Mouse (Mus musculus) kidney, postnatal 0 days (tissue): ENCODE measurements around the gene Ikbke. TPM values are rescaled to one million over a fixed set of nuclear protein-coding genes. Genes with fewer than 3 reads are reported as not detected.

Source experiments
- ATAC-seq: fragments of 200-750 bp; cut with Nextera tagmentation; replicated peaks from 2 replicates; pipeline ENCODE4 v1.8.0; 2017; ENCODE audit warnings: low read depth, moderate number of reproducible peaks, moderate TSS enrichment, moderate library complexity; ENCODE audit not compliant: low FRiP score
- DNase-seq: peaks from one replicate; pipeline ENCODE4 v3.0.0-alpha.2; 2016; ENCODE audit warnings: low spot score
- H3K27ac ChIP-seq: fragments of 300-500 bp; sonication (generic); 2 replicates; pipeline ENCODE4 v1.5.1; 2014; ENCODE audit warnings: mild to moderate bottlenecking
- H3K27me3 ChIP-seq: fragments of 300-500 bp; sonication (generic); 2 replicates; pipeline ENCODE4 v1.6.1; 2014; ENCODE audit warnings: low read length, mixed read lengths; ENCODE audit not compliant: insufficient read depth
- H3K36me3 ChIP-seq: fragments of 300-500 bp; sonication (generic); 2 replicates; pipeline ENCODE4 v1.6.1; 2014; ENCODE audit warnings: low read length, mixed read lengths; ENCODE audit not compliant: insufficient read depth
- H3K4me1 ChIP-seq: fragments of 300-500 bp; sonication (generic); replicated peaks from 2 replicates; pipeline ENCODE4 v1.6.1; 2014; ENCODE audit warnings: antibody characterized with exemption, low read length, mixed read lengths; ENCODE audit not compliant: insufficient read depth
- H3K4me2 ChIP-seq: fragments of 300-500 bp; sonication (generic); 2 replicates; pipeline ENCODE4 v1.6.1; 2014; ENCODE audit warnings: mild to moderate bottlenecking, low read length, moderate library complexity, mixed read lengths
- H3K4me3 ChIP-seq: fragments of 300-500 bp; sonication (generic); replicated peaks from 2 replicates; pipeline ENCODE4 v1.5.1; 2014; ENCODE audit warnings: low read depth, low read length
- H3K9ac ChIP-seq: fragments of 300-500 bp; sonication (generic); 2 replicates; pipeline ENCODE4 v1.6.1; 2014; ENCODE audit warnings: low read depth, low read length
- H3K9me3 ChIP-seq: fragments of 300-500 bp; sonication (generic); replicated peaks from 2 replicates; pipeline ENCODE4 v1.6.1; 2016; ENCODE audit warnings: low read length, inconsistent platforms, mixed read lengths
- CTCF ChIP-seq: IDR thresholded peaks from 2 replicates; pipeline ENCODE4 v1.5.1; 2016; ENCODE audit warnings: antibody characterized with exemption, low read depth, mild to moderate bottlenecking, moderate library complexity
- WGBS: fragments of 180-500 bp; shearing (Covaris S2); extraction: QIAGEN DNeasy Blood & Tissue Kit; methylation state at CpG from one replicate; pipeline ENCODE4 v1.1.7; 2014; 5-methylcytosine and 5-hydroxymethylcytosine counted together
- polyA plus RNA-seq: library from polyadenylated mRNA; unstranded; fragments of >200 nt; fragmentation: Nextera tagmentation; extraction: Ambion mirVana; gene quantifications from 2 replicates; pipeline ENCODE4 v1.2.1, GENCODE M21; 2015

The Ikbke gene
- polyA plus RNA-seq, 1 experiment from 2014 or later = 3.0 TPM

GRCm38 (mm10) chr1:131218933-131219332 lies 60.5 kb downstream of the Ikbke start:
- WGBS = 87% methylated on average over 11 of the region's 11 CpGs
- no peak overlapping the region for H3K4me3 ChIP-seq
- H3K27ac ChIP-seq = no peak overlapping the region
- TF ChIP-seq CTCF = no peak
- no peak for ATAC-seq
- no peaks in the 10 kb centered on the region for H3K27me3 ChIP-seq
- no peak for DNase-seq
- no peaks in the 10 kb centered on the region for H3K9me3 ChIP-seq
- H3K4me2 ChIP-seq = no peak overlapping the region
- no peak overlapping the region for H3K9ac ChIP-seq
- H3K4me1 ChIP-seq = no peaks in the 10 kb centered on the region
- no peaks in the 10 kb centered on the region for H3K36me3 ChIP-seq

GRCm38 (mm10) chr1:131213361-131213760 lies 66.0 kb downstream of the Ikbke start:
- Histone ChIP-seq H3K4me1 (no peaks in the 10 kb centered on the region), H3K4me3 (no peak overlapping the region), H3K9me3 (no peaks in the 10 kb centered on the region), H3K4me2 (no peak overlapping the region), H3K9ac (no peak overlapping the region), H3K27ac (no peak overlapping the region), H3K27me3 (no peaks in the 10 kb centered on the region), H3K36me3 (no peaks in the 10 kb centered on the region)
- ATAC-seq (no peak), DNase-seq (no peak)
- no peak for TF ChIP-seq CTCF
- 67% methylated on average over 6 of the region's 6 CpGs for WGBS

GRCm38 (mm10) chr1:131212956-131213355 lies 66.5 kb downstream of the Ikbke start:
- Histone ChIP-seq H3K9ac (no peak overlapping the region), H3K27me3 (no peaks in the 10 kb centered on the region), H3K4me1 (no peaks in the 10 kb centered on the region), H3K36me3 (no peaks in the 10 kb centered on the region), H3K27ac (no peak overlapping the region), H3K4me3 (no peak overlapping the region), H3K4me2 (no peak overlapping the region), H3K9me3 (no peaks in the 10 kb centered on the region)
- ATAC-seq (no peak), DNase-seq (no peak)
- 53% methylated on average over 5 of the region's 5 CpGs for WGBS
- TF ChIP-seq CTCF = no peak

GRCm38 (mm10) chr1:131211655-131212054 lies 67.8 kb downstream of the Ikbke start:
- ATAC-seq (no peak), DNase-seq (no peak)
- no peak overlapping the region for H3K4me2 ChIP-seq
- H3K36me3 ChIP-seq = no peaks in the 10 kb centered on the region
- no peak overlapping the region for H3K9ac ChIP-seq
- H3K9me3 ChIP-seq = no peaks in the 10 kb centered on the region
- WGBS = 88% methylated on average over 1 of the region's 1 CpGs
- H3K27ac ChIP-seq = no peak overlapping the region
- H3K4me3 ChIP-seq = no peak overlapping the region
- no peaks in the 10 kb centered on the region for H3K27me3 ChIP-seq
- no peaks in the 10 kb centered on the region for H3K4me1 ChIP-seq
- no peak for TF ChIP-seq CTCF

- no peaks in the 10 kb centered on the region for H3K9me3 ChIP-seq
- H3K36me3 ChIP-seq = no peaks in the 10 kb centered on the region
- no peak for ATAC-seq
- H3K27me3 ChIP-seq = no peaks in the 10 kb centered on the region
- H3K4me1 ChIP-seq = no peaks in the 10 kb centered on the region
- no peak overlapping the region for H3K4me2 ChIP-seq
- no peak overlapping the region for H3K9ac ChIP-seq
- DNase-seq = no peak
- H3K27ac ChIP-seq = no peak overlapping the region
- H3K4me3 ChIP-seq = no peak overlapping the region
- no peak for TF ChIP-seq CTCF
- WGBS = 71% methylated on average over 8 of the region's 8 CpGs
Measured at GRCm38 (mm10) chr1:131209971-131210426, 69.4 kb downstream of the Ikbke start.

- Histone ChIP-seq H3K4me1 (no peaks in the 10 kb centered on the region), H3K27ac (no peak overlapping the region), H3K9me3 (no peaks in the 10 kb centered on the region), H3K4me2 (no peak overlapping the region), H3K9ac (no peak overlapping the region), H3K4me3 (no peak overlapping the region), H3K36me3 (no peaks in the 10 kb centered on the region), H3K27me3 (no peaks in the 10 kb centered on the region)
- ATAC-seq (no peak), DNase-seq (no peak)
- no peak for TF ChIP-seq CTCF
- 63% methylated on average over 6 of the region's 6 CpGs for WGBS
Measured at GRCm38 (mm10) chr1:131208800-131209199, 70.6 kb downstream of the Ikbke start.

GRCm38 (mm10) chr1:131208081-131208480 lies 71.3 kb downstream of the Ikbke start:
- H3K4me3 ChIP-seq = no peak overlapping the region
- no peak overlapping the region for H3K4me2 ChIP-seq
- no peaks in the 10 kb centered on the region for H3K27me3 ChIP-seq
- H3K4me1 ChIP-seq = no peaks in the 10 kb centered on the region
- no peak overlapping the region for H3K9ac ChIP-seq
- DNase-seq (no peak), ATAC-seq (no peak)
- WGBS = 92% methylated on average over 5 of the region's 5 CpGs
- H3K36me3 ChIP-seq = no peaks in the 10 kb centered on the region
- TF ChIP-seq CTCF = no peak
- H3K27ac ChIP-seq = no peak overlapping the region
- H3K9me3 ChIP-seq = no peaks in the 10 kb centered on the region
